Mouse (Mus musculus) E14TG2a.4 (cell line): ENCODE measurements around the gene Usp38.

Source experiments
- CTCF ChIP-seq: conservative IDR thresholded peaks from 2 replicates; pipeline ENCODE4 v1.5.1; 2014; ENCODE audit warnings: low read length
- NANOG ChIP-seq: IDR thresholded peaks from 2 replicates; pipeline ENCODE4 v1.6.1; 2014; ENCODE audit warnings: borderline replicate concordance, low read length, mixed read lengths
- POU5F1 ChIP-seq: IDR thresholded peaks from 2 replicates; pipeline ENCODE4 v1.6.1; 2014; ENCODE audit warnings: low read length, borderline replicate concordance

DNA sequence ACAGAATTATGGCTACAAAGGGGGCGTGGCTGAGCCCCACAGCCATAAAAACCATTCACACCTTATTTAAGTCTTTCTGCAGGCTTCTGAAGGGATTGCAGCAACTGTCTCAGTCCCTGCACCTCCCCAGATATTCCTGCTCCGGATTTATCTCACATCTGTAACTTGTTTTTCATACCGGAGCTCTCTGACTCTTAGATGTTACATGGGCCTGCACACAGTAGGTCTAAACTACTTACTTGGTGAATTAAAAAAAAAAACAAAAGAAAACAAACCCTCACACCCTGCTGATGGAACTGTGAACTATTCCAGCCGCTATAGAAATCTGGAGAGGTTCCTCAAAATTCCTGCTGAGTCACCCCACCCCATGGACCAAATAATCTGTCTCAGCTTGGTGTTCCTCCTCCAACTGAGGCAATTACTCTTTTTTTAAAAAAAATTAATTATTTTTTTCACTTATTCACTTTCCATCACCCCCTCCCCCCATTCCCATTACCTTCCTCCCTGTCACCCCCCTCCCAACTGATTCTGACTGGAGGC is 53.6 kb downstream of the Usp38 start:
- TF ChIP-seq CTCF, result no peak
- TF ChIP-seq NANOG, result no peak
- no peak for TF ChIP-seq POU5F1
